Mouse (Mus musculus) CH12.LX (cell line): ENCODE results near the gene Gm10670. TPM values are rescaled to one million over a fixed set of nuclear protein-coding genes. Genes with fewer than 3 reads are reported as not detected.
"Not testable (repeated sequence)": the region's sequence is repeated elsewhere in the genome, so short reads cannot be mapped to it uniquely, and the experiment has no call there.

ENCODE experiments used
- DNase-seq: peaks from one replicate; pipeline ENCODE4 v3.0.0-alpha.2; 2013; ENCODE audit errors: extremely low read depth
- H3K27ac ChIP-seq: 2 replicates; pipeline ENCODE4 v1.5.1; 2012; ENCODE audit warnings: low read depth, mild to moderate bottlenecking, control low read depth, moderate library complexity; ENCODE audit not compliant: insufficient read depth
- H3K27me3 ChIP-seq: replicated peaks from 2 replicates; pipeline ENCODE3; 2012; ENCODE audit warnings: inconsistent platforms
- H3K36me3 ChIP-seq, 2 experiments: replicated peaks in 1 of 2; 2 replicates each; pipeline versions ENCODE3 to v1.6.1; 2012; ENCODE audit warnings: inconsistent platforms in 1 of 2, low read length in 1 of 2, mild to moderate bottlenecking in 1 of 2, mixed read lengths in 1 of 2, moderate library complexity in 1 of 2; ENCODE audit not compliant: control insufficient read depth in 1 of 2, insufficient read depth in 1 of 2
- H3K4me1 ChIP-seq, 2 experiments: 2 replicates each; pipeline ENCODE4 v1.6.1; 2012; ENCODE audit warnings: inconsistent platforms in 1 of 2, moderate library complexity in 1 of 2; ENCODE audit not compliant: insufficient read depth in 2 of 2, control insufficient read depth in 1 of 2
- H3K4me2 ChIP-seq: 2 replicates; pipeline ENCODE4 v1.6.1; 2012; ENCODE audit warnings: low read depth, mild to moderate bottlenecking, control low read depth; ENCODE audit not compliant: poor library complexity, insufficient read depth, severe bottlenecking
- H3K4me3 ChIP-seq, 3 experiments: fragments of 150-350 bp in 1 of 3; sonication (generic) in 1 of 3; replicated peaks in 1 of 3; 2 replicates each; pipeline versions ENCODE3 to v1.5.1; 2011 to 2012; ENCODE audit warnings: low read depth in 2 of 3, low read length in 2 of 3, mild to moderate bottlenecking in 2 of 3, moderate library complexity in 2 of 3, control low read depth in 1 of 3, improper control_type of control experiment in 1 of 3, inconsistent platforms in 1 of 3, mixed read lengths in 1 of 3; ENCODE audit not compliant: poor library complexity in 1 of 3
- H3K79me2 ChIP-seq: replicated peaks from 2 replicates; pipeline ENCODE4 v1.6.1; 2012; ENCODE audit warnings: mild to moderate bottlenecking, moderate library complexity; ENCODE audit not compliant: control insufficient read depth, poor library complexity, insufficient read depth, severe bottlenecking; ENCODE audit errors: extremely low read depth
- H3K9ac ChIP-seq: 2 replicates; pipeline ENCODE4 v1.6.1; 2012; ENCODE audit warnings: low read depth, mild to moderate bottlenecking, control low read depth, moderate library complexity; ENCODE audit not compliant: insufficient read depth
- H3K9me3 ChIP-seq: replicated peaks from 2 replicates; pipeline ENCODE3; 2012; ENCODE audit warnings: low read length, inconsistent platforms, mixed read lengths
- dilution Hi-C: fragments of 300-500 bp; cut with MboI; formaldehyde crosslinking; loops from 2 replicates; pipeline ENCODE4 v1.14.3; 2020; ENCODE audit warnings: low sequenced_read_pairs; ENCODE audit not compliant: extremely low pct_unique_long_range_greater_than_20kb, extremely low pct_ligation_motif_present
- in situ Hi-C: fragments of 300-500 bp; cut with MboI; formaldehyde crosslinking; loops from 3 replicates; pipeline ENCODE4 v1.14.3; 2019; ENCODE audit warnings: low sequenced_read_pairs, low pct_ligation_motif_present, low pct_unique_long_range_greater_than_20kb, mixed read lengths
- polyA plus RNA-seq: library from polyadenylated mRNA; unstranded; fragments of >175 nt; gene quantifications from 2 replicates; pipeline ENCODE4 v1.2.1, GENCODE M21; 2012; ENCODE audit warnings: low read depth; ENCODE audit not compliant: insufficient read length
- total RNA-seq, 2 experiments: library from RNA; depleted of rRNA; stranded (reverse); fragments of 300-350 nt in 1 of 2; fragments of >200 nt in 1 of 2; gene quantifications; 2 replicates each; pipeline ENCODE4 v1.2.3; 2012 to 2014

The Gm10670 gene
- total RNA-seq (2012; rRNA removed) (not detected in 2 replicates), total RNA-seq (2014; rRNA removed) (not detected in 2 replicates), polyA plus RNA-seq (not detected in 2 replicates)

- H3K4me3 ChIP-seq, H3K9me3 ChIP-seq, H3K9ac ChIP-seq, in situ Hi-C loops, H3K4me2 ChIP-seq, H3K4me1 ChIP-seq, H3K27me3 ChIP-seq, DNase-seq, H3K79me2 ChIP-seq, H3K27ac ChIP-seq, H3K36me3 ChIP-seq, dilution Hi-C loops: not testable (repeated sequence)
Observed at GRCm38 (mm10) chr7:20474825-20475224, at the start of gene Gm10670. Gene Gm10670, minus strand, starts transcription at chr7:20474925.

GRCm38 (mm10) chr7:20510434-20510833 is 35.7 kb upstream of the Gm10670 start, which contains the start of gene Vmn1r103:
Gene Vmn1r103, minus strand, starts transcription at chr7:20510534.
- dilution Hi-C loops, in situ Hi-C loops: not testable (repeated sequence)

DNA sequence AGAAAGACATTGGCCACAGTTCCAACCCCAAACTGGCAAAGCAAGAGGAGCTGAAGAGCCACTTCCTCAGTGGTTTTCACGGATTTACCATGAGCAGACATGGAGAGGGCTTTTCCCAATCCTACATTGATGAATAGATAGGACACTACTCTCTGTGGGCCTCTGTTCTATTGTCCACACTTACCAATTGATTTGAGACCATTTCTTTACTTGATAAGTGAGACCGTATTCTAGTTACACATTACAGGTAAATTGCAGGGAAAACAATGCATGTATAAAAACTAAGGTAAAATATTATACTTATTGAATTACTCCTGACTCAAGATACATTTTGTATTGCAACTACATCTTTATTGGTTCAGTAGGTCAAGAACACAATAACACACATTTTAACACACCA is 32.2 kb downstream of the Gm10670 start, which contains the start of gene Vmn1r101:
TSS of gene Vmn1r101 (minus strand) at position 101 of the 400 bp plus-strand sequence.
- H3K9ac ChIP-seq, dilution Hi-C loops, H3K4me1 ChIP-seq, H3K36me3 ChIP-seq, H3K27me3 ChIP-seq, H3K79me2 ChIP-seq, H3K4me2 ChIP-seq, in situ Hi-C loops, H3K27ac ChIP-seq, DNase-seq, H3K4me3 ChIP-seq, H3K9me3 ChIP-seq: not testable (repeated sequence)

More at GRCm38 (mm10) chr7:20510434-20510833, 35.7 kb upstream of the Gm10670 start, which contains the start of gene Vmn1r103:
- not testable (repeated sequence) for H3K27ac ChIP-seq, H3K36me3 ChIP-seq, H3K4me1 ChIP-seq, H3K4me3 ChIP-seq, DNase-seq, H3K79me2 ChIP-seq, H3K4me2 ChIP-seq, H3K9ac ChIP-seq, H3K27me3 ChIP-seq, H3K9me3 ChIP-seq

Other genes starting within 250 kb of the Gm10670 start
- gene Gm4498, start 241.1 kb downstream of the Gm10670 start, total RNA-seq (2012; rRNA removed): not detected in 2 replicates
- not detected in 2 replicates for gene Gm4498, start 241.1 kb downstream of the Gm10670 start, total RNA-seq (2014; rRNA removed)
- gene Gm4498, start 241.1 kb downstream of the Gm10670 start, polyA plus RNA-seq: not detected in 2 replicates
- not detected in 2 replicates for gene Gm5890, start 212.1 kb downstream of the Gm10670 start, total RNA-seq (2012; rRNA removed)
- gene Gm5890, start 212.1 kb downstream of the Gm10670 start, total RNA-seq (2014; rRNA removed): not detected in 2 replicates
- gene Gm5890, start 212.1 kb downstream of the Gm10670 start, polyA plus RNA-seq: not detected in 2 replicates
- not detected in 2 replicates for gene Gm4133, start 140.9 kb downstream of the Gm10670 start, total RNA-seq (2012; rRNA removed)
- gene Gm4133, start 140.9 kb downstream of the Gm10670 start, total RNA-seq (2014; rRNA removed): not detected in 2 replicates
- not detected in 2 replicates for gene Gm4133, start 140.9 kb downstream of the Gm10670 start, polyA plus RNA-seq
- not detected in 2 replicates for gene Gm5728, start 99.5 kb downstream of the Gm10670 start, total RNA-seq (2012; rRNA removed)
- gene Gm5728, start 99.5 kb downstream of the Gm10670 start, total RNA-seq (2014; rRNA removed): not detected in 2 replicates
- not detected in 2 replicates for gene Gm5728, start 99.5 kb downstream of the Gm10670 start, polyA plus RNA-seq
- gene Vmn1r100, start 57.0 kb downstream of the Gm10670 start, total RNA-seq (2012; rRNA removed): not detected in 2 replicates
- not detected in 2 replicates for gene Vmn1r100, start 57.0 kb downstream of the Gm10670 start, total RNA-seq (2014; rRNA removed)
- not detected in 2 replicates for gene Vmn1r100, start 57.0 kb downstream of the Gm10670 start, polyA plus RNA-seq
- gene Vmn1r101, start 32.3 kb downstream of the Gm10670 start, total RNA-seq (2012; rRNA removed): not detected in 2 replicates
- not detected in 2 replicates for gene Vmn1r101, start 32.3 kb downstream of the Gm10670 start, total RNA-seq (2014; rRNA removed)
- gene Vmn1r101, start 32.3 kb downstream of the Gm10670 start, polyA plus RNA-seq: not detected in 2 replicates
- gene Vmn1r103, start 35.6 kb upstream of the Gm10670 start, total RNA-seq (2012; rRNA removed): not detected in 2 replicates
- not detected in 2 replicates for gene Vmn1r103, start 35.6 kb upstream of the Gm10670 start, total RNA-seq (2014; rRNA removed)
- not detected in 2 replicates for gene Vmn1r103, start 35.6 kb upstream of the Gm10670 start, polyA plus RNA-seq
- not detected in 2 replicates for gene Vmn1r104, start 58.9 kb upstream of the Gm10670 start, total RNA-seq (2012; rRNA removed)
- not detected in 2 replicates for gene Vmn1r104, start 58.9 kb upstream of the Gm10670 start, total RNA-seq (2014; rRNA removed)
- gene Vmn1r104, start 58.9 kb upstream of the Gm10670 start, polyA plus RNA-seq: not detected in 2 replicates
- gene Gm5726, start 70.8 kb upstream of the Gm10670 start, total RNA-seq (2012; rRNA removed): not detected in 2 replicates
- gene Gm5726, start 70.8 kb upstream of the Gm10670 start, total RNA-seq (2014; rRNA removed): not detected in 2 replicates
- gene Gm5726, start 70.8 kb upstream of the Gm10670 start, polyA plus RNA-seq: not detected in 2 replicates
- not detected in 2 replicates for gene Gm4141, start 101.3 kb upstream of the Gm10670 start, total RNA-seq (2012; rRNA removed)
- gene Gm4141, start 101.3 kb upstream of the Gm10670 start, total RNA-seq (2014; rRNA removed): not detected in 2 replicates
- not detected in 2 replicates for gene Gm4141, start 101.3 kb upstream of the Gm10670 start, polyA plus RNA-seq
- gene Gm4513, start 124.1 kb upstream of the Gm10670 start, total RNA-seq (2012; rRNA removed): not detected in 2 replicates
- gene Gm4513, start 124.1 kb upstream of the Gm10670 start, total RNA-seq (2014; rRNA removed): not detected in 2 replicates
- not detected in 2 replicates for gene Gm4513, start 124.1 kb upstream of the Gm10670 start, polyA plus RNA-seq
- not detected in 2 replicates for gene Vmn1r107, start 194.0 kb upstream of the Gm10670 start, total RNA-seq (2012; rRNA removed)
- gene Vmn1r107, start 194.0 kb upstream of the Gm10670 start, total RNA-seq (2014; rRNA removed): not detected in 2 replicates
- not detected in 2 replicates for gene Vmn1r107, start 194.0 kb upstream of the Gm10670 start, polyA plus RNA-seq
- not detected in 2 replicates for gene Vmn1r111, start 228.3 kb upstream of the Gm10670 start, total RNA-seq (2012; rRNA removed)
- not detected in 2 replicates for gene Vmn1r111, start 228.3 kb upstream of the Gm10670 start, total RNA-seq (2014; rRNA removed)
- not detected in 2 replicates for gene Vmn1r111, start 228.3 kb upstream of the Gm10670 start, polyA plus RNA-seq